Mouse (Mus musculus) embryonic facial prominence, embryonic 15.5 days (tissue): ENCODE data around the gene Iqcn. TPM values are rescaled to one million over a fixed set of nuclear protein-coding genes. Genes with fewer than 3 reads are reported as not detected.

Experiments
- ATAC-seq: fragments of 200-750 bp; cut with Nextera tagmentation; 2 replicates; pipeline ENCODE4 v1.8.0; 2017; ENCODE audit warnings: low read depth, moderate TSS enrichment; ENCODE audit not compliant: insufficient number of reproducible peaks, low FRiP score, low TSS enrichment
- H3K27ac ChIP-seq: fragments of 300-500 bp; sonication (generic); replicated peaks from 2 replicates; pipeline ENCODE4 v1.5.1; 2015; ENCODE audit warnings: mild to moderate bottlenecking, inconsistent platforms
- H3K27me3 ChIP-seq: fragments of 300-500 bp; sonication (generic); 2 replicates; pipeline ENCODE4 v1.6.1; 2015; ENCODE audit warnings: inconsistent platforms
- H3K36me3 ChIP-seq: fragments of 300-500 bp; sonication (generic); 2 replicates; pipeline ENCODE4 v1.6.1; 2015; ENCODE audit warnings: mild to moderate bottlenecking, inconsistent platforms
- H3K4me1 ChIP-seq: fragments of 300-500 bp; sonication (generic); 2 replicates; pipeline ENCODE4 v1.6.1; 2015; ENCODE audit warnings: inconsistent platforms
- H3K4me2 ChIP-seq: fragments of 300-500 bp; sonication (generic); replicated peaks from 2 replicates; pipeline ENCODE4 v1.6.1; 2015; ENCODE audit warnings: mild to moderate bottlenecking, inconsistent platforms
- H3K4me3 ChIP-seq: fragments of 300-500 bp; sonication (generic); replicated peaks from 2 replicates; pipeline ENCODE4 v1.5.1; 2015; ENCODE audit warnings: mild to moderate bottlenecking, inconsistent platforms
- H3K9ac ChIP-seq: fragments of 300-500 bp; sonication (generic); 2 replicates; pipeline ENCODE4 v1.6.1; 2015; ENCODE audit warnings: inconsistent platforms
- H3K9me3 ChIP-seq: fragments of 300-500 bp; sonication (generic); replicated peaks from 2 replicates; pipeline ENCODE4 v1.6.1; 2016; ENCODE audit warnings: inconsistent platforms
- WGBS: fragments of 180-500 bp; shearing (Covaris S2); methylation state at CpG from one replicate; pipeline ENCODE4 v1.1.7; 2015; 5-methylcytosine and 5-hydroxymethylcytosine counted together
- polyA plus RNA-seq: library from polyadenylated mRNA; unstranded; fragments of >200 nt; fragmentation: Nextera tagmentation; extraction: Ambion mirVana; gene quantifications from 2 replicates; pipeline ENCODE4 v1.2.1, GENCODE M21; 2015

The Iqcn gene
- polyA plus RNA-seq, 1 experiment from 2014 or later, result 0.03 TPM

DNA sequence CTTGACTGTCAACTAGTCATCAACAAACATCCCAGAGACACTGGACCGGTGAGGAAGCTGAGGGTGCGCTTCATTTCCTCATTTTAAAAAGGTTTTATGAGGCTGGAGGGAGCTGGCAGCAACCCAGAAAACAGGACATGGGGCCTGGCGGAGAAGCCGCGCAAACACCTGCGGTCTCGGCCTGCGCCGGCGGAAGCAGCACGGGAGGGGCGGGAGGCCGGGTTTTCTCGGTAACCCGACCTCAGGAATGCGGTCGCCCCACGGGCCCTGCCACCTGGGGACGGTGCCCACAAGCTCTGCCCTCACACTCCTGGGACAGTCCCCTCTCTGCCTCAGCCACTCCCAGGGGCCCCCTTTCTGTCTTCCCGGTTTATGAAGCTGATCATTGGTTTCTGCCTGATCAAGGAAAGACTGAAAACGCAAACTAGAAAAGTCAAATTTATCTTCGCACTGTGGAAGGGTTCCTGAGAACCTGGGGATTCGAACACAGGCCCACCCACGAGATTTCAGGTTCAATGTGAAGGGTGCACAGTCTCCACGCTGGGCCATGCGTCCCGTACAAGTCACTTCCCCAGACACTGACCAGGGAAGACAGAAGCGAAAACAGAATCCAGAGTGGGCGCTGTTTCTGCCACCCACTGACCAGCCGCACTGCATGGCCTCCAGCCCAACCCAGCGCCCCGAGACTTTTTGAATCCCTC lies 7.8 kb upstream of the Iqcn start:
- H3K27ac ChIP-seq, result peak overlapping the region; percentile 99
- ATAC-seq, result no peak
- no peaks in the 10 kb centered on the region for H3K27me3 ChIP-seq
- WGBS, result 26% methylated on average over 32 of the region's 32 CpGs
- no peak overlapping the region for H3K4me3 ChIP-seq
- H3K9me3 ChIP-seq, result no peaks in the 10 kb centered on the region
- H3K9ac ChIP-seq, result no peak overlapping the region
- H3K4me2 ChIP-seq, result peak overlapping the region; percentile 63
- H3K36me3 ChIP-seq, result no peaks in the 10 kb centered on the region
- H3K4me1 ChIP-seq, result peaks cover 58% of the 10 kb centered on the region

DNA sequence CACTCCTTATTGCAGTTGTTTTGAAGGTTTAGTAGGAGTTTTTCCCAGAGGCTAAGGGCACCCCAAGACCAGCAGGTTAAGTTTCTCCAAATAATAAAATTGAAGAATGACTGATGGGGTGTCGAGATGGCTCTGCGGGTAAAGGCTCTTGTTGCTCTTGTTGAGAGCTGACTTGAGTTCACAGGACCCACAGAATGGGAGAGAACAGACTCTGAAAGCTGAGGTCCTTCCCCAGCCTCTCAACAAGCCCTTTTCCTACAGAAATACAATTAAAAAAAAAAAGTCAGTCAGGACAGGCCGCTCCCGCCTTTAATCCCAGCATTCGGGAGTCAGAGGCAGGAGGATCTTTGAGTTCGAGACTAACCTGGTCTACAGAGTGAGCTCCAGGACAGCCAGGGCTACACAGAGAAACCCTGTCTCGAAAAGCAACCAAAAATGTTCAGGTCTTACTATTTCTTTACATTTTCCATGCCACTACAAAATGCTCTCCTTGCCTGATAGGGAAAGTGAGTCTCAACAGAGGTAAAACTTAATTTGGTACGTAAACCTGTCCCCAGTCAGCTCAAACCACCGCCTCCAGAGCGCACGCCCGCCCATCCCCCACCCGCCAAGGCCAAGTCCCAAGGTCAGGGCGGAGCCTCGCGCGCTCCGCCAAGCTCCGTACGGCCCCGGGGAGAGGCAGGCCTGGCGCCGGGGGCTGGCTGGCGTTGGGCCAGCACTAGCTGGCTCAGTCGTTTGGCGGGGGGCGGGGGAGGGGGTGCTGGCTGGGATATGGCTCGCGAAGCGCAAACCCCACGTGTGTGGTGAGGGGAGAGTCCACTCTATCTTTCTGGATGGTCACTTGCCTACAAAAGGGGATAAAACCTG lies 7.0 kb upstream of the Iqcn start:
- Histone ChIP-seq H3K9me3 (no peaks in the 10 kb centered on the region), H3K27me3 (no peaks in the 10 kb centered on the region), H3K4me1 (peaks cover 62% of the 10 kb centered on the region), H3K36me3 (0 out of 2 replicates have a peak, but pooled peaks cover 2% of the 10 kb centered on the region), H3K4me3 (peak overlapping the region; percentile 27), H3K9ac (0 out of 2 replicates have a peak overlapping the region, but pooled peaks have one; percentile 33), H3K4me2 (peak overlapping the region; percentile 63), H3K27ac (peak overlapping the region; percentile 99)
- no peak for ATAC-seq
- 6% methylated on average over 31 of the region's 31 CpGs for WGBS

DNA sequence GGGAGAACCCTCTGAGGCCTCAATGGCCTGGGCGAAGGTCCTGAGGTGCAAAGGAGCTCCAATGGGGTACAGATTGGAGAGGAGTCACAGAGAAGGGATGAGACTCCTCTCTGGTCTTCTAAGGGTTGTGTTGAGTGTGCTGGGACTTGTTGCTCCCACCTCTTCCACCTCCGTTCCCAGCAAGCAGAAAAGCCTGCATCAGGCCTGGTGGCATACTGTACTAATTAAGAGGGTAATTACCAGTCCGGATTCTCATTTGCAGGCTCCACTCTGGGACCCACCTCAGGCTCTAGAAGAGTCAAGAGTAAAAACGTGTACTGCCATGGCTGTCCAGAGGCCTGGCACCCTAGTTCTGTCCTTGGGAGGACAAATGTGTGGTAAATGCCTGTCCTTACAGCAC lies 6.3 kb upstream of the Iqcn start:
- Histone ChIP-seq H3K9me3 (no peaks in the 10 kb centered on the region), H3K4me1 (peaks cover 62% of the 10 kb centered on the region), H3K36me3 (0 out of 2 replicates have a peak, but pooled peaks cover 5% of the 10 kb centered on the region), H3K27me3 (no peaks in the 10 kb centered on the region), H3K27ac (peak overlapping the region; percentile 99), H3K9ac (no peak overlapping the region; the same call in 1 of the 2 replicates), H3K4me3 (peak overlapping the region; percentile 27), H3K4me2 (peak overlapping the region; percentile 63)
- no peak for ATAC-seq
- 28% methylated on average over 4 of the region's 4 CpGs for WGBS

DNA sequence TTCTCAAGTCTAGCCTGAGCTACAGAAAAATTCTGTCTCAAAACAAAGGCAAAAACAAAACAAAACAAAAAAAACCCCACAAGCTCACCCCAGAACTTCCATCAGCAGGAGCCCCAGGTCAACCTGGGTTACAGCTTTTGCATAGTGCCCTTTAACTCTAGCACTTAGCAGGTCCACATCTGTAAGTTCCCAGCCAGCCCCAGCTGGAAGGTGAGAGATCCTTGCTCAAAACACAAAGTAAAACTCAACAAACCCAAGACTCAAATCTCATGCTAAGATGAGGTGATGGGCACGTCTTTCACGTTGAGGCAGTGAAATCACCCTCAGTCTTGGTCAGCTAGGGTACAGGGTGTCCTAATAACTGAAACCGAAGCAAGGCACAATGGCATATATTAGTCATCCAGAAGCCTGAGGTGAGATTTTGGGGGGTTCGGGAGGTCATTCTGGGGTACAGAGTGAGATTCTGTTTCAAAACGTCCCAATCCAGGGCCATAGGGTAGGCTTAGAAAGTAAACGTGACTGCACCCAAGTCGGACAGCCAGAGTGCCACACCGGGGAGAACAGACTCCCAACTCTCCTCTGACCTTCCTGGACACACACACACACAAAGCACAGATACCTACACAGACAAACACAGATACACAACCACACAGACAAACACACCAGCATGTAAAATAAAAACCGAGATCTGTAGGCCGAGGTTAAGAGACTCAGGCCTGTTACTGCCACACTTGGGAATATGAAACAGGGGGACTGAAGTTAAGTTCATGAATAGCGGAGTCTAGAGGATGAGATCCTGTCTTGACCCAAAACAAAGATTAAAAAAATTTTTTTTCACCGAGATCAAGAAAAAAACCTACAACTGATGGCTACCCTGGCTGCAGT lies 5.6 kb upstream of the Iqcn start:
- WGBS, result 64% methylated on average over 12 of the region's 12 CpGs
- Histone ChIP-seq H3K27ac (peak overlapping the region; percentile 99), H3K4me3 (peak overlapping the region; percentile 94), H3K9me3 (no peaks in the 10 kb centered on the region), H3K9ac (no peak overlapping the region), H3K36me3 (0 out of 2 replicates have a peak, but pooled peaks cover 5% of the 10 kb centered on the region), H3K4me2 (peak overlapping the region; percentile 62), H3K27me3 (no peaks in the 10 kb centered on the region), H3K4me1 (peaks cover 62% of the 10 kb centered on the region)
- no peak for ATAC-seq

DNA sequence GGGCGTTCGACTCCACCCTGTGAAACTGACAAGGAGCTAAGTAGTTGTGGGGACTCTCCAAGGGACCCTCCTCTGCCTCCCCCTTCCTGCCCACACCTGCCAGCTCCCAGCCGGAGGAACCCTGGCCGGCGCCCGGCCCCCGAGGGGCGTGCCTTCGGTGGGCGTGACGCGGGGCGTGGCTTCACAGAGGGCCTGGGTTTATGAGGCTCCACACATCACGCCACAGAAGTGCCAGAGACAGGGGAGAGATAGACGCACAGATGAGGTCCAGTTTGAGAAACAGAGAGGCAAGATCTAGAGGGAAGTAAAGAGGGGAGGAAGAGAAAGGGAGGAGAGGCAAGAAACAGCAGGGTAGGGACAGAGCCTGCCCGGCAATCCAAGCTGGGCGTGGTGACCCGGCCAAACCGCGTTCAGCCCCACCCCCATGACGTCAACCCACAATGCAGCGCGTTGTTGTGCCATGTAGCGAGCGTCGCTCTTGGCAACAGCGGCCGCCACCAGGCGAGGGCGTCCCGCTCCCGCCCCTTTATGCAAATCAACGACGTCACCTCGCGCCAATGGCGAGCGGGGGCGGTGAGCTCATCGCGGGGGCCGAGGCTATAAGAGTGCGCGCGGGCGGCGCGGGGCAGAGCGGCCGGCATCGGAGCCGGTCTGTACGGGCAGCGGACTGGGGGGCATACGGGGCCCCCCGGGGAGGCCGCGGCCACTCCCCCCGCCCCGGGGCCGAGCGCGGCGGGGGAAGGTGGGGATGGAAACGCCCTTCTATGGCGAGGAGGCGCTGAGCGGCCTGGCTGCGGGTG lies 4.7 kb upstream of the Iqcn start, which contains the start of gene Jund:
Gene Jund (plus strand): TSS at position 640 of the 800 bp plus-strand sequence.
- no peaks in the 10 kb centered on the region for H3K27me3 ChIP-seq
- peaks cover 58% of the 10 kb centered on the region for H3K4me1 ChIP-seq
- H3K36me3 ChIP-seq, result 0 out of 2 replicates have a peak, but pooled peaks cover 5% of the 10 kb centered on the region
- ATAC-seq, result peak; percentile 90
- under 1% methylated on average over 68 of the region's 69 CpGs for WGBS
- peak within 1 kb of the TSS; percentile 98 for H3K9ac ChIP-seq
- H3K9me3 ChIP-seq, result no peaks in the 10 kb centered on the region
- peak within 1 kb of the TSS; percentile 99 for H3K27ac ChIP-seq
- H3K4me2 ChIP-seq, result peak within 1 kb of the TSS; percentile 62
- H3K4me3 ChIP-seq, result peak within 1 kb of the TSS; percentile 94

DNA sequence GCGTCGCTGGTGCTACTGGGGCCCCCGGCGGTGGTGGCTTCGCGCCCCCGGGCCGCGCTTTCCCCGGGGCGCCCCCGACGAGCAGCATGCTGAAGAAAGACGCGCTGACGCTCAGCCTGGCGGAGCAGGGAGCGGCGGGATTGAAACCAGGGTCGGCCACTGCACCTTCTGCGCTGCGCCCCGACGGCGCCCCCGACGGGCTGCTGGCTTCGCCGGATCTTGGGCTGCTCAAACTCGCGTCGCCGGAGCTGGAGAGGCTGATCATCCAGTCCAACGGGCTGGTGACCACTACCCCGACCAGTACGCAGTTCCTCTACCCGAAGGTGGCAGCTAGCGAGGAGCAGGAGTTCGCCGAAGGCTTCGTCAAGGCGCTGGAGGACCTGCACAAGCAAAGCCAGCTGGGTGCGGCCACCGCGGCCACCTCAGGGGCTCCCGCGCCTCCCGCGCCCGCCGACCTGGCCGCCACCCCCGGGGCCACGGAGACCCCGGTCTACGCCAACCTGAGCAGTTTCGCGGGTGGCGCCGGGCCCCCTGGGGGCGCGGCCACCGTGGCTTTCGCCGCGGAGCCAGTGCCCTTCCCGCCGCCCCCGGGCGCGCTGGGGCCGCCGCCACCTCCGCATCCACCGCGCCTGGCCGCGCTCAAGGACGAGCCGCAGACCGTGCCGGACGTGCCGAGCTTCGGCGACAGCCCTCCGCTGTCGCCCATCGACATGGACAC lies 4.0 kb upstream of the Iqcn start:
- Histone ChIP-seq H3K4me1 (peaks cover 55% of the 10 kb centered on the region), H3K36me3 (0 out of 2 replicates have a peak, but pooled peaks cover 5% of the 10 kb centered on the region), H3K27ac (peak overlapping the region; percentile 99), H3K4me3 (peak overlapping the region; percentile 94), H3K4me2 (peak overlapping the region; percentile 62), H3K9ac (peak overlapping the region; percentile 98), H3K9me3 (no peaks in the 10 kb centered on the region), H3K27me3 (no peaks in the 10 kb centered on the region)
- under 1% methylated on average over 83 of the region's 89 CpGs for WGBS
- ATAC-seq, result no peak; the same call in none of the 2 replicates

DNA sequence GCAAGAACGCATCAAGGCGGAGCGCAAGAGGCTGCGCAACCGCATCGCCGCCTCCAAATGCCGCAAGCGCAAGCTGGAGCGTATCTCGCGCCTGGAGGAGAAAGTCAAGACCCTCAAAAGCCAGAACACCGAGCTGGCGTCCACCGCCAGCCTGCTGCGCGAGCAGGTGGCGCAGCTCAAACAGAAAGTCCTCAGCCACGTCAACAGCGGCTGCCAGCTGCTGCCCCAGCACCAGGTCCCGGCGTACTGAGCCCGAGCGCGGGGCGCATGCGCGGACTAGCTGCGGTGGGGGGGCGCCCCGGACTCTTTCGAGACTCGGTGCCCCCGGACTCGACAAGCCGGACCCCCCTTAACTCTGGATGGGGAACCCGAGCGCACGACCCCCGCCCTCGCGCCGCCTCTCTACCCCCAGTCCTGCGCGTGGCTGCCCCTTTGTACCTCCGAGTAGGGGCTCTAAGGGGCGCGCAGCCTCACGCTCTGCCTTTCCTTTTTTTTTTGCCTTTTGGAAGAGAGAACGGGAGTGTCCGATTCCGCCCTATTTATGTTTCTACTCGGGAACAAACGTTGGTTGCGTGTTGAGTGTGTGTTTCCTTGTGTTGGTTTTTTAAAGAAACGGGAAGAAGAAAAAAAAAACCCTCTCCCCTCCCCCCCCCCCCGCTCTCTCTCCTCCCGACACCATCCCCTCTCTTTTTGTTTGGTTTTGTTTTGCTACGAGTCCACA lies 3.3 kb upstream of the Iqcn start:
- Histone ChIP-seq H3K4me1 (peaks cover 54% of the 10 kb centered on the region), H3K9ac (peak overlapping the region; percentile 98)
- no peak for ATAC-seq

DNA sequence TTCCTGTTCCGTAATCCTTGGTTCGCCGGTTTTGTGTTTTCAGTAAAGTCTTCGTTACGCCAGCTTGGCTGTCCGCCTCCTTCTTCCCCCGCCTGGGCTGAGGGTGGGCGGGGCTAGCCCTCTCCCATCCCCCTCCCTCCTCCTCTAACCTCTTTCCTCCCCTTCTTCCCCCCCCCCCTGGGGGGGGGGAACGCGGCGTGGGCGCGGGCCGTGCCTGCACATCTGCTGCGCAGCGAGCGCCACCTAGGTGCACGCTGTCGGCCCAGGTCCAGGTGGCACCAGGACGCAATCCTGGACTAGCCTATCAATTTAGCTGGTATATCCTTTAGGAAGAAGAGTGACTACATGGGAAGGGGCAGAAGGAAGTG lies 2.7 kb upstream of the Iqcn start:
- 0% methylated on average over 16 of the region's 20 CpGs for WGBS
- ATAC-seq, result 0 out of 2 replicates have a peak, but pooled peaks have one; percentile 3

More for the DNA sequence above, 3.3 kb upstream of the Iqcn start:
- under 1% methylated on average over 58 of the region's 59 CpGs for WGBS
- Histone ChIP-seq H3K4me2 (peak overlapping the region; percentile 62), H3K27me3 (no peaks in the 10 kb centered on the region), H3K27ac (peak overlapping the region; percentile 99), H3K4me3 (peak overlapping the region; percentile 94), H3K9me3 (no peaks in the 10 kb centered on the region), H3K36me3 (0 out of 2 replicates have a peak, but pooled peaks cover 5% of the 10 kb centered on the region)

More for the DNA sequence above, 2.7 kb upstream of the Iqcn start:
- Histone ChIP-seq H3K9me3 (no peaks in the 10 kb centered on the region), H3K27ac (peak overlapping the region; percentile 99), H3K36me3 (0 out of 2 replicates have a peak, but pooled peaks cover 5% of the 10 kb centered on the region), H3K4me2 (peak overlapping the region; percentile 62), H3K4me1 (peaks cover 49% of the 10 kb centered on the region), H3K4me3 (peak overlapping the region; percentile 94), H3K9ac (peak overlapping the region; percentile 98), H3K27me3 (no peaks in the 10 kb centered on the region)
